Mouse (Mus musculus): ENCODE results near the gene Zfyve21. TPM values are rescaled to one million over a fixed set of nuclear protein-coding genes. Genes with fewer than 3 reads are reported as not detected.

Gene Zfyve21
- total and polyA plus RNA-seq, 3 experiments, result 65.1 to 74.8 (median 71.9) TPM

GRCm38 (mm10) chr12:111851235-111851634, 37.3 kb downstream of the Zfyve21 start:
- Histone ChIP-seq H3K4me1 (ENCODE audit: control insufficient read depth, insufficient read depth, low read length) (peaks cover 5% of the 10 kb centered on the region), H3K9ac (ENCODE audit: low read depth, low read length) (no peak overlapping the region), H3K27ac (no peak overlapping the region), H3K79me2 (replicated peaks; ENCODE audit: control insufficient read depth, insufficient read depth, low read length) (no peaks in the 10 kb centered on the region; the same call in 1 of the 2 replicates), H3K36me3 (ENCODE audit: control insufficient read depth, insufficient read depth, low read length) (no peaks in the 10 kb centered on the region), H3K4me3 (no peak overlapping the region), H3K27me3 (ENCODE audit: control insufficient read depth, insufficient read depth, low read length) (no peaks in the 10 kb centered on the region)
- intact Hi-C loops (cut with DNase I), result loop anchor here (5.0 kb wide), 1 partner anchor 109 kb away; no protein-coding TSS in a partner anchor
- no peak for DNase-seq
- WGBS, result 69% methylated on average over 2 of the region's 2 CpGs
- TF ChIP-seq POLR2A (IDR thresholded peaks at IDR 0.05; ENCODE audit: insufficient read depth, low read depth, low read length) (no peak), CTCF (IDR thresholded peaks at IDR 0.05) (peak; percentile 60), EP300 (IDR thresholded peaks at IDR 0.05; ENCODE audit: insufficient read depth, low read depth, low read length) (no peak)

GRCm38 (mm10) chr12:111851745-111852144, 37.8 kb downstream of the Zfyve21 start:
- DNase-seq, result no peak
- H3K4me3 ChIP-seq, result no peak overlapping the region
- TF ChIP-seq POLR2A (IDR thresholded peaks at IDR 0.05; ENCODE audit: insufficient read depth, low read depth, low read length) (no peak), CTCF (IDR thresholded peaks at IDR 0.05) (no peak), EP300 (IDR thresholded peaks at IDR 0.05; ENCODE audit: insufficient read depth, low read depth, low read length) (no peak)
- WGBS, result 63% methylated on average over 5 of the region's 5 CpGs
- H3K27ac ChIP-seq, result no peak overlapping the region
- H3K4me1 ChIP-seq (ENCODE audit: control insufficient read depth, insufficient read depth, low read length), result peaks cover 5% of the 10 kb centered on the region
- intact Hi-C loops (cut with DNase I), result loop anchor here (5.0 kb wide), 1 partner anchor 109 kb away; no protein-coding TSS in a partner anchor
- no peak overlapping the region for H3K9ac ChIP-seq (ENCODE audit: low read depth, low read length)
- no peaks in the 10 kb centered on the region for H3K27me3 ChIP-seq (ENCODE audit: control insufficient read depth, insufficient read depth, low read length)
- H3K36me3 ChIP-seq (ENCODE audit: control insufficient read depth, insufficient read depth, low read length), result no peaks in the 10 kb centered on the region
- no peaks in the 10 kb centered on the region; the same call in 1 of the 2 replicates for H3K79me2 ChIP-seq (replicated peaks; ENCODE audit: control insufficient read depth, insufficient read depth, low read length)

- Histone ChIP-seq H3K9ac (ENCODE audit: low read depth, low read length) (no peak overlapping the region), H3K27ac (no peak overlapping the region), H3K79me2 (replicated peaks; ENCODE audit: control insufficient read depth, insufficient read depth, low read length) (no peaks in the 10 kb centered on the region; the same call in 1 of the 2 replicates), H3K4me3 (no peak overlapping the region), H3K36me3 (ENCODE audit: control insufficient read depth, insufficient read depth, low read length) (no peaks in the 10 kb centered on the region), H3K27me3 (ENCODE audit: control insufficient read depth, insufficient read depth, low read length) (no peaks in the 10 kb centered on the region), H3K4me1 (ENCODE audit: control insufficient read depth, insufficient read depth, low read length) (peaks cover 5% of the 10 kb centered on the region)
- intact Hi-C loops (cut with DNase I), result loop anchor here (5.0 kb wide), 1 partner anchor 111 kb away; no protein-coding TSS in a partner anchor
- TF ChIP-seq POLR2A (IDR thresholded peaks at IDR 0.05; ENCODE audit: insufficient read depth, low read depth, low read length) (no peak), EP300 (IDR thresholded peaks at IDR 0.05; ENCODE audit: insufficient read depth, low read depth, low read length) (peak; percentile 61; the same call in 1 of the 2 replicates)
- DNase-seq, result peak; percentile 62 to 76
- WGBS, result 20% methylated on average over 10 of the region's 10 CpGs
These were observed 39.1 kb downstream of the Zfyve21 start for GRCm38 (mm10) chr12:111853011-111853436.

GRCm38 (mm10) chr12:111853546-111853945, 39.6 kb downstream of the Zfyve21 start:
- TF ChIP-seq CTCF (IDR thresholded peaks at IDR 0.05) (no peak), POLR2A (IDR thresholded peaks at IDR 0.05; ENCODE audit: insufficient read depth, low read depth, low read length) (no peak), EP300 (IDR thresholded peaks at IDR 0.05; ENCODE audit: insufficient read depth, low read depth, low read length) (no peak)
- Histone ChIP-seq H3K4me3 (no peak overlapping the region), H3K27ac (no peak overlapping the region), H3K36me3 (ENCODE audit: control insufficient read depth, insufficient read depth, low read length) (no peaks in the 10 kb centered on the region), H3K79me2 (replicated peaks; ENCODE audit: control insufficient read depth, insufficient read depth, low read length) (no peaks in the 10 kb centered on the region; the same call in 1 of the 2 replicates), H3K27me3 (ENCODE audit: control insufficient read depth, insufficient read depth, low read length) (no peaks in the 10 kb centered on the region), H3K4me1 (ENCODE audit: control insufficient read depth, insufficient read depth, low read length) (peaks cover 5% of the 10 kb centered on the region), H3K9ac (ENCODE audit: low read depth, low read length) (no peak overlapping the region)
- WGBS, result 39% methylated on average over 4 of the region's 4 CpGs
- intact Hi-C loops (cut with DNase I), result loop anchor here (5.0 kb wide), 1 partner anchor 111 kb away; no protein-coding TSS in a partner anchor
- no peak for DNase-seq

- Histone ChIP-seq H3K9ac (ENCODE audit: low read depth, low read length) (no peak overlapping the region), H3K79me2 (replicated peaks; ENCODE audit: control insufficient read depth, insufficient read depth, low read length) (peaks cover 2% of the 10 kb centered on the region), H3K36me3 (ENCODE audit: control insufficient read depth, insufficient read depth, low read length) (no peaks in the 10 kb centered on the region), H3K4me3 (no peak overlapping the region), H3K27ac (no peak overlapping the region), H3K27me3 (ENCODE audit: control insufficient read depth, insufficient read depth, low read length) (no peaks in the 10 kb centered on the region), H3K4me1 (ENCODE audit: control insufficient read depth, insufficient read depth, low read length) (peaks cover 5% of the 10 kb centered on the region)
- intact Hi-C loops (cut with DNase I), result no loop called here
- 63% methylated on average over 2 of the region's 2 CpGs for WGBS
- no peak for DNase-seq
- TF ChIP-seq CTCF (IDR thresholded peaks at IDR 0.05) (no peak), POLR2A (IDR thresholded peaks at IDR 0.05; ENCODE audit: insufficient read depth, low read depth, low read length) (no peak), EP300 (IDR thresholded peaks at IDR 0.05; ENCODE audit: insufficient read depth, low read depth, low read length) (no peak)
These were observed 41.5 kb downstream of the Zfyve21 start for GRCm38 (mm10) chr12:111855448-111855847.

GRCm38 (mm10) chr12:111864206-111864824, 50.3 kb downstream of the Zfyve21 start:
- WGBS, result 87% methylated on average over 4 of the region's 4 CpGs
- Histone ChIP-seq H3K4me1 (ENCODE audit: control insufficient read depth, insufficient read depth, low read length) (no peaks in the 10 kb centered on the region), H3K9ac (ENCODE audit: low read depth, low read length) (no peak overlapping the region), H3K27me3 (ENCODE audit: control insufficient read depth, insufficient read depth, low read length) (no peaks in the 10 kb centered on the region), H3K27ac (no peak overlapping the region), H3K79me2 (replicated peaks; ENCODE audit: control insufficient read depth, insufficient read depth, low read length) (no peaks in the 10 kb centered on the region), H3K4me3 (no peak overlapping the region), H3K36me3 (ENCODE audit: control insufficient read depth, insufficient read depth, low read length) (no peaks in the 10 kb centered on the region; the same call in 1 of the 2 replicates)
- no peak for DNase-seq
- intact Hi-C loops (cut with DNase I), result no loop called here
- TF ChIP-seq CTCF (IDR thresholded peaks at IDR 0.05) (no peak), POLR2A (IDR thresholded peaks at IDR 0.05; ENCODE audit: insufficient read depth, low read depth, low read length) (no peak), EP300 (IDR thresholded peaks at IDR 0.05; ENCODE audit: insufficient read depth, low read depth, low read length) (no peak)

Data from heart, adult 2 months (tissue).